Mouse (Mus musculus): ENCODE measurements at regions not wholly inside any gene's neighbourhood (a gene's known extent, or its start where the extent isn't known, plus 50 kb on each side); places are given as distances from the start of the nearest gene placed in this dataset.

DNA sequence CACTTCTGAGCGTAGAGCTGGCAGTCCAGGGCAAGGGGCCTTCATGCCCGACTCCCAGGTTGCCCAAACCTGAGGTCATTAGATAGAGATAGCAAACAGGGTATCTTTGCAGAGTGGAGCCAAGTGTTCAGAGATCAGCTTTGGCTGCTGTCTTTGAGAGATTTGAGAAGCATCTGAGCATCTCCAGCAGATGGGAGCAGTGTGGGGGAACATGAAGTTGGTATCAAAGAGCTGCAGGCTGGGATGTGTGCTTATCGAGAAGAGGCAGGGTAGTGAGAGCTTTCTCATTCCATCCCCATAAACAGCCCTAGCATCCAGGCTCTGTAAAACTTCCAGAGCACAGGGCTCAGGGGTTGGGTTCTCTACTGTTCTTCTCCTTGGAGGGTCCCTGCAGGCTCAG lies 52.9 kb upstream of the Ampd3 start:
- intact Hi-C loops (cut with DNase I) = no loop called here
- DNase-seq = no peak

DNA sequence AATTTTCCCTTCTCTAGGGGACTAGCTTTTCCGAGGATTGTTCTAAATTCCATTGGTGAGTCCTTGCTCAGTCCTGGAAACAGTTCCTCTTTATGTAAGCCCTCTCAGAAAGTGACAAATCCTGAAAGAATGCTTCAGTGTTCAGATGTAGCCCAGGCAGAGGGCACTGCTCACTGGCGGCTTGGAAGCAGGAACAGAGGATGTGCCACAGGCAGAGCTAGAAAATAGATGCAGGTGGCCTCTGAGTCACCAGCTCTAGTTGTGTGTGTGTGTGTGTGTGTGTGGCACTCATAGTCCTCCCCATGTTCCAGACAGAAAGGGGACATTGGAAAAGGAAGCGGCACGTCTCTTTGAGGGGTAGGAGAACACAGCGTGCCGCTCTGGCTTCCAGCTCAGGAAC lies 52.5 kb upstream of the Ampd3 start:
- DNase-seq = no peak

DNA sequence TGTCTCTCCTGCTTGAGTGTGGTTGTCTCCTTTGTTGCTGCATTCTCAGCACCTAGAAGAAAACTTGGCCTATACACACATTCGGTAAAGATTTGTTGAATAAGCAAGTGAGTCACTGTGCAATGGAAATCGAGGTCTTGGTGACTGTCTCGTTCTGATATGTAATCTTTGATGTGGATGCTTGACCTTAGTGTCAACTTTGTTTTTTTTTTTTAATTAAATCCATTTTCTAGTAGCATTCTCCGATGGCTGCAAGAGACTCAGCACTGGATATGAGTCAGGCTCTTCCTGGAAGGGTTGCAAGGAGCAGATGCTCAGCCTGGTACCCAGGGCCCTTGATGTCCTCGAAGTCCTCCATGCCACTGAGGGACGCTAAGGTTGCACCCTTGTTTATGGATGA lies 50.9 kb upstream of the Ampd3 start:
- no peak for DNase-seq
- intact Hi-C loops (cut with DNase I) = no loop called here

More for the DNA sequence above, 52.5 kb upstream of the Ampd3 start:
- intact Hi-C loops (cut with DNase I) = no loop called here

All from heart, postnatal 14 days (tissue).